Comparison of ENCODE assay signal across 7 mouse cellular contexts in genomic region chr6:145302907-145303640, GRCm38 (mm10). TPM values are rescaled to one million over a fixed set of nuclear protein-coding genes. Genes with fewer than 3 reads are reported as not detected.
DNase-seq lines count a peak whose midpoint lies in the region; ATAC-seq and TF ChIP-seq lines count a peak whose summit lies in the region.

No protein-coding gene starts in this region.

- H3K4me1 ChIP-seq in spleen, adult 2 months (ENCODE audit: control insufficient read depth, insufficient read depth, insufficient read length): peaks cover 22% of the 10 kb centered on the region
- H3K4me1 ChIP-seq in heart, embryonic 11.5 days (ENCODE audit: control insufficient read depth, insufficient read depth, low read length): peaks cover 10% of the 10 kb centered on the region
- H3K4me1 ChIP-seq in small intestine, adult 2 months (ENCODE audit: control insufficient read depth, insufficient read depth, insufficient read length, low read length): no peaks in the 10 kb centered on the region

- no peak; the same call in 1 of the 2 replicates for ATAC-seq in heart, embryonic 11.5 days (replicated peaks; ENCODE audit: insufficient number of reproducible peaks, low FRiP score, low TSS enrichment)

- H3K4me2 ChIP-seq in heart, embryonic 11.5 days: peak overlapping the region; percentile 50

- peak overlapping the region; percentile 47 for H3K4me3 ChIP-seq in spleen, adult 2 months (ENCODE audit: extremely low read depth, insufficient read depth, insufficient read length)
- peak overlapping the region; percentile 16 for H3K4me3 ChIP-seq in heart, embryonic 11.5 days (ENCODE audit: low read depth, low read length)
- peak overlapping the region; percentile 43 for H3K4me3 ChIP-seq in small intestine, adult 2 months (ENCODE audit: low read depth, low read length)

- DNase-seq in spleen, adult 2 months (ENCODE audit: low read depth in 1 of 2, low spot score in 2 of 2): peak in 1 of 2 experiments; percentile 7
- no peak for DNase-seq in spleen, postnatal 4 days (ENCODE audit: low spot score in 2 of 2)
- DNase-seq in liver: peak; percentile 60
- no peak for DNase-seq in cerebellum, postnatal 25 days
- no peak for DNase-seq in left cerebral cortex, postnatal 36 days (ENCODE audit: low spot score in 2 of 2)

- no peak for TF ChIP-seq POLR2A in spleen, adult 2 months (IDR thresholded peaks at IDR 0.05; ENCODE audit: low read depth, low read length)
- no peak for TF ChIP-seq POLR2A in small intestine, adult 2 months (IDR thresholded peaks at IDR 0.05; ENCODE audit: low read depth, low read length)

- no peaks in the 10 kb centered on the region for H3K36me3 ChIP-seq in spleen, adult 2 months (ENCODE audit: control insufficient read depth, insufficient read depth, low read length)
- no peaks in the 10 kb centered on the region for H3K36me3 ChIP-seq in heart, embryonic 11.5 days (ENCODE audit: control insufficient read depth, insufficient read depth, low read length)
- H3K36me3 ChIP-seq in small intestine, adult 2 months (ENCODE audit: control insufficient read depth, insufficient read depth, low read length): no peaks in the 10 kb centered on the region

- H3K9me3 ChIP-seq in heart, embryonic 11.5 days (replicated peaks; ENCODE audit: control insufficient read depth, low read length): no peaks in the 10 kb centered on the region

- H3K9ac ChIP-seq in heart, embryonic 11.5 days (ENCODE audit: low read depth, low read length): peak overlapping the region; percentile 29; the same call in 1 of the 2 replicates

- no peak for TF ChIP-seq CTCF in spleen, adult 2 months (IDR thresholded peaks at IDR 0.05; ENCODE audit: extremely low read depth, insufficient read depth, insufficient read length, insufficient replicate concordance)
- no peak for TF ChIP-seq CTCF in small intestine, adult 2 months (IDR thresholded peaks at IDR 0.05; ENCODE audit: extremely low read depth, insufficient read length, insufficient replicate concordance, low read depth, low read length)

- 7% methylated on average over 22 of the region's 22 CpGs for WGBS in spleen, adult 2 months
- WGBS in heart, embryonic 11.5 days (ENCODE audit: insufficient replicate concordance): 33% methylated on average over 22 of the region's 22 CpGs
- WGBS in small intestine, adult 2 months: 63% methylated on average over 22 of the region's 22 CpGs

- no peaks in the 10 kb centered on the region for H3K27me3 ChIP-seq in spleen, adult 2 months (ENCODE audit: control insufficient read depth, insufficient read depth, low read length)
- peaks cover 63% of the 10 kb centered on the region for H3K27me3 ChIP-seq in heart, embryonic 11.5 days (ENCODE audit: control insufficient read depth, insufficient read depth, low read length)
- H3K27me3 ChIP-seq in small intestine, adult 2 months (ENCODE audit: control insufficient read depth, insufficient read depth, low read length): no peaks in the 10 kb centered on the region

- peak overlapping the region; percentile 48 for H3K27ac ChIP-seq in spleen, adult 2 months (ENCODE audit: insufficient read depth, low read length)
- peak overlapping the region; percentile 54; the same call in 1 of the 2 replicates for H3K27ac ChIP-seq in heart, embryonic 11.5 days (ENCODE audit: low read depth, low read length)
- peak overlapping the region; percentile 14 for H3K27ac ChIP-seq in small intestine, adult 2 months (ENCODE audit: insufficient read depth, low read depth, low read length)

- intact Hi-C loops in left cerebral cortex, postnatal 36 days (cut with DNase I): no loop called here

RNA-seq across cellular contexts. Expression of gene Kras, which starts 53.0 kb away (rescaled TPM):
- 11.1 and 14.1 TPM in 2 replicates for polyA plus RNA-seq in spleen, adult 2 months (2012; rRNA removed)
- 54.9 and 69.5 TPM in 2 replicates for polyA plus RNA-seq in heart, embryonic 11.5 days (2014; fragmentation: Nextera tagmentation; extraction: Ambion mirVana)
- 8.6 and 26.3 TPM in 2 replicates for polyA plus RNA-seq in small intestine, adult 2 months (2012; rRNA removed)
- total RNA-seq in left cerebral cortex, postnatal 36 days (2021): 10 to 100 TPM; 78.2 to 89.0 TPM
